Mouse (Mus musculus) ES-Bruce4 (cell line): ENCODE measurements at regions not wholly inside any gene's neighbourhood (a gene's known extent, or its start where the extent isn't known, plus 50 kb on each side); places are given as distances from the start of the nearest gene placed in this dataset.
A peak's percentile ranks its signal among the peaks of the same experiment; 100 is the strongest.

ENCODE experiments used
- H3K27ac ChIP-seq: 2 replicates; pipeline ENCODE4 v1.5.1; 2012; ENCODE audit warnings: low read length, inconsistent platforms; ENCODE audit not compliant: insufficient read depth
- H3K27me3 ChIP-seq: 2 replicates; pipeline ENCODE4 v1.6.1; 2012; ENCODE audit warnings: mild to moderate bottlenecking, low read length, inconsistent platforms; ENCODE audit not compliant: control insufficient read depth, poor library complexity, insufficient read depth, severe bottlenecking
- H3K36me3 ChIP-seq: 2 replicates; pipeline ENCODE4 v1.6.1; 2012; ENCODE audit warnings: inconsistent platforms, mild to moderate bottlenecking, low read length, moderate library complexity; ENCODE audit not compliant: control insufficient read depth, poor library complexity, insufficient read depth, severe bottlenecking
- H3K4me1 ChIP-seq: one replicate; pipeline ENCODE4 v1.8.1; 2011; ENCODE audit warnings: low read length; ENCODE audit not compliant: control insufficient read depth, insufficient read depth
- H3K4me3 ChIP-seq: 2 replicates; pipeline ENCODE4 v1.5.1; 2011; ENCODE audit warnings: low read depth, mild to moderate bottlenecking, low read length
- H3K9ac ChIP-seq: 2 replicates; pipeline ENCODE4 v1.6.1; 2012; ENCODE audit warnings: low read depth, mild to moderate bottlenecking, inconsistent platforms; ENCODE audit not compliant: poor library complexity, severe bottlenecking
- H3K9me3 ChIP-seq: replicated peaks from 2 replicates; pipeline ENCODE4 v1.6.1; 2012; ENCODE audit warnings: mild to moderate bottlenecking, low read length, inconsistent platforms; ENCODE audit not compliant: control insufficient read depth, poor library complexity, insufficient read depth, severe bottlenecking
- CTCF ChIP-seq: IDR thresholded peaks from one replicate; pipeline ENCODE4 v1.8.1; 2011; ENCODE audit warnings: low read depth, low read length
- EP300 ChIP-seq: IDR thresholded peaks from 2 replicates; pipeline ENCODE4 v1.6.1; 2011; ENCODE audit warnings: low read depth, low read length; ENCODE audit not compliant: insufficient read depth
- POLR2A ChIP-seq: IDR thresholded peaks from one replicate; pipeline ENCODE4 v1.8.1; 2011; ENCODE audit warnings: low read length; ENCODE audit not compliant: insufficient read depth

DNA sequence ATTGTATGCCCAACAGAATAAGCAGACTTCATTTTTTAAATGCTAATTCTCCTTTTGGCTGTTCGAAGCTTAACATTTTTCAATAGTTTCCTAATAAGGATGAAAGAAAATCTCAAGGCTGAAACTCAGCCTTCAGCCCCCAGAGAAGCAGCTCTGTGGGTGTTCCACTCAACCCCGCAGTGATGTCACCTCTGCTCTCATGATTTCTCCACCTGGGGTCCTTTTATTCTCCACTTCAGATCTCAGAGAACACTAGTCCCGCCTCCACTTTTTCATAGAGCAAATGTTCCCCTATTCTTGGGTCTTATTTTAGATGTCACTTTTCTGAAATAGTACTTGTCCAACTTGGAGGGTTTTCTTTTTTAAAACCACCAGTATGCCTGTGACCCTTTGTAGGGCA, 567.3 kb downstream of the Cntn3 start:
- Histone ChIP-seq H3K4me3 (no peak overlapping the region), H3K9me3 (no peaks in the 10 kb centered on the region), H3K27ac (no peak overlapping the region), H3K27me3 (no peaks in the 10 kb centered on the region), H3K36me3 (no peaks in the 10 kb centered on the region), H3K4me1 (no peaks in the 10 kb centered on the region), H3K9ac (no peak overlapping the region)
- TF ChIP-seq CTCF (no peak), POLR2A (no peak), EP300 (no peak)

DNA sequence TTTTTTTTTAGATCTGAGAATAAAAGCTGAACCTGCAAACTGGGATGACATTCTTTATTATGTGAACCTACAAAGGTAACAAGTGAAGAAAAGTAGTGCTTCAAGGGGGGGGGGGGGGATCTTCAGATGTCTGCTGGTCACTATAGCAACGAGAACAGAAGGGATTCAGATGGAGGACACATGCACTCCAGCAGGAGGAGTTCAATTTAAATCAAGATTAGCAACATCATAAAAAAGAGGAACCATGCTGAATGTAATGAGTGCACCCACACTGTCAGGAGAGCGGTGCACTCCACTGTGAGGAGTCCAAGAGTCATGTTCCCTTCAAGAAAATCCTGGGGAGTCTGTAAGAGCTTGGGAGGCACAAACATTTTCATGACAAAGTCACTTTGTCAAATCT, 574.7 kb downstream of the Cntn3 start:
- TF ChIP-seq CTCF (no peak), EP300 (no peak), POLR2A (no peak)
- no peak overlapping the region for H3K9ac ChIP-seq
- H3K27ac ChIP-seq = no peak overlapping the region
- no peaks in the 10 kb centered on the region for H3K36me3 ChIP-seq
- H3K4me3 ChIP-seq = no peak overlapping the region
- H3K9me3 ChIP-seq = no peaks in the 10 kb centered on the region
- H3K27me3 ChIP-seq = no peaks in the 10 kb centered on the region
- H3K4me1 ChIP-seq = no peaks in the 10 kb centered on the region

- Histone ChIP-seq H3K27me3 (no peaks in the 10 kb centered on the region), H3K27ac (no peak overlapping the region), H3K36me3 (no peaks in the 10 kb centered on the region), H3K9ac (no peak overlapping the region), H3K4me3 (no peak overlapping the region), H3K9me3 (no peaks in the 10 kb centered on the region), H3K4me1 (no peaks in the 10 kb centered on the region)
- TF ChIP-seq CTCF (no peak), POLR2A (no peak), EP300 (no peak)
These were observed 575.3 kb downstream of the Cntn3 start for GRCm38 (mm10) chr6:101997629-101998028.

DNA sequence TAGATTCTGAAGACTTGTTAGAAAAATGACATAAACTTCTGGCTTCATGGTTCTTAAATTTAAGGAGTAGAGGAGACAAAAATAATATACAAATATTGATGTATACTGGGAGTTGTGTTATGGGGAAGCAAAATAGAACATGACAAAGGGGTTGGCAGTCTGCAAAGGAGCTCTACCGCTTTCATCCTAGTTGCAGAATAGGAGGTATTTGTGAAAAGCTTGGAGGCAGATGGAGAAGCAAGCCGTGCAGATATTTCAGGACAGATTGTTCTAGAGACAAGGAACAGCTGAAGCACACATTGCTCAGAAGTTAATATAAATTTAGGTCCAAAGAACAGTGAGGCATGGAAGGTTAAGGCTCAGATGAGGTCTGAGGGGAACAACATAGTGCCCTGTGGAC, 580.1 kb downstream of the Cntn3 start:
- H3K27ac ChIP-seq = no peak overlapping the region
- H3K36me3 ChIP-seq = no peaks in the 10 kb centered on the region
- no peak overlapping the region for H3K9ac ChIP-seq
- no peak overlapping the region for H3K4me3 ChIP-seq
- TF ChIP-seq EP300 = no peak
- TF ChIP-seq CTCF = no peak
- TF ChIP-seq POLR2A = no peak
- no peaks in the 10 kb centered on the region for H3K4me1 ChIP-seq
- H3K9me3 ChIP-seq = no peaks in the 10 kb centered on the region
- H3K27me3 ChIP-seq = no peaks in the 10 kb centered on the region

- Histone ChIP-seq H3K27ac (peak overlapping the region; percentile 90), H3K9ac (no peak overlapping the region), H3K9me3 (0 out of 2 replicates have a peak, but pooled peaks cover 4% of the 10 kb centered on the region), H3K27me3 (no peaks in the 10 kb centered on the region), H3K4me3 (no peak overlapping the region), H3K4me1 (no peaks in the 10 kb centered on the region), H3K36me3 (no peaks in the 10 kb centered on the region)
- TF ChIP-seq CTCF = no peak
- TF ChIP-seq POLR2A = no peak
- TF ChIP-seq EP300 = no peak
These were observed 591.2 kb downstream of the Cntn3 start for GRCm38 (mm10) chr6:101981656-101982055.

DNA sequence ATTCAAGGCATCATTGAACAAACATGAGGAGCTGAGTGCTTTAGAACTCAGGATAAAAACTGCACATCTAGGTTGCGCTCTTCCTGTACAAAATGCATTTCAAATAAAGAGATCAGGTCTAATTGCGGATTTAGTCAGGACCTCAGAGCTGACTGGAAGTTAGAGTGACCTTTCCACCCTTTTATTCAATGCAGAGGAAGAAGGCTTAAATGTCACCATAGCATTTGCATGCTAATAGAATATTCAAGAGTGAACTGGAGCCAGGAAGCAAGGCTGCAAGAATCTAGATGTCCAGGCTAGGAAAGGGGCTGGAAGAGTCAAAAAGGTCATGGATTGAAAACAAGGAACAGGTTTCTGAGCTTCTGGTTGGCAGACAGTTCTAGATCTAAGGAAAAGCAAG, 593.7 kb downstream of the Cntn3 start:
- 0 out of 2 replicates have a peak, but pooled peaks cover 4% of the 10 kb centered on the region for H3K9me3 ChIP-seq
- H3K4me1 ChIP-seq = no peaks in the 10 kb centered on the region
- no peak overlapping the region for H3K4me3 ChIP-seq
- H3K27ac ChIP-seq = peak overlapping the region; percentile 98
- no peaks in the 10 kb centered on the region for H3K27me3 ChIP-seq
- TF ChIP-seq CTCF = no peak
- TF ChIP-seq EP300 = 0 out of 2 replicates have a peak, but pooled peaks have one; percentile 46
- no peaks in the 10 kb centered on the region for H3K36me3 ChIP-seq
- no peak overlapping the region for H3K9ac ChIP-seq
